Mouse (Mus musculus): ENCODE results near the gene Erh. TPM values are rescaled to one million over a fixed set of nuclear protein-coding genes. Genes with fewer than 3 reads are reported as not detected.

The Erh gene
- polyA plus RNA-seq, 1 experiment from 2014 or later = 188 TPM

DNA sequence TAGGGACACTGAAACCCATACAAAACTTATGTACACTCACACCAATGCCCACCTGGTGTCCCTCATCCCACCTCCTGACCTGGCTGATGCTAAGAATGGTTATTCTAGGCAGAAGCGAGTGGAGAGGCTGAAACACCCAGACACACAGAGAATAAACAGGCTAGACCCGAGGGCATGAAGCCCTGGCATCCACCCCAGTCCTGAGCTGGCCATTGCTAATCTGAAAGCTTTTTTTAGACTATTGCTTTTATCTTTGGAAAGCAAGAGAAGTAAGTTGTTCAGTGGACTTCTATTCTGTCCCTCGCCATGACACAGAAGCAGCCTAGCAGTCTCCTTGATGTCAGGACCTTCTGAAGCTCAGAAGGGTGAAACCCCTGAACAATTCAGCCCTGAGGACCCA, 34.2 kb downstream of the Erh start:
- Histone ChIP-seq H3K27ac (no peak overlapping the region), H3K4me2 (no peak overlapping the region), H3K4me3 (no peak overlapping the region), H3K4me1 (no peaks in the 10 kb centered on the region), H3K9ac (no peak overlapping the region), H3K27me3 (replicated peaks) (no peaks in the 10 kb centered on the region), H3K9me3 (replicated peaks) (no peaks in the 10 kb centered on the region), H3K36me3 (no peaks in the 10 kb centered on the region)
- ATAC-seq = no peak
- 52% methylated on average over 3 of the region's 3 CpGs for WGBS (ENCODE audit: insufficient replicate concordance)

DNA sequence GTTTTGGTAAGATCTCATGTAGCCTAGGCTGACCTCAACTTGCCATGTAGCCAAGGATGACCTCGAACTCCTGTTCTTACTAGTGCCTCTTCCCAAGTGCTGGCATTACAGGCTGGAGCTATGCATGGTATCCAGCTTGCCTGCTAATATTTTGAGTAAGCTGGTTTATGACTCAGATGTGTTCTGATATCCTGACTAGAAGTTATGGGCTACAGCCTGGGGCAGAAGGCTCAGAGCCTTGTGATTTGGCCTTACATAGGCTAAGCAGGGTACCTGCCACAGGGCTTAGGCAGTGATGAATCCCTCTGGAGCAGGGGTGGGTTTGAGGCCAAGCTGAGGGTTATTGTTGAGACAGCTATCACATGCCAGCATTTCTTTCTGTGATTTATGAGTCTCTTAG, 35.6 kb downstream of the Erh start:
- H3K4me3 ChIP-seq = no peak overlapping the region

GRCm38 (mm10) chr12:80604218-80604617, 39.9 kb downstream of the Erh start:
- ATAC-seq = no peak
- Histone ChIP-seq H3K27me3 (replicated peaks) (0 out of 2 replicates have a peak, but pooled peaks cover 4% of the 10 kb centered on the region), H3K36me3 (no peaks in the 10 kb centered on the region), H3K9ac (no peak overlapping the region), H3K27ac (no peak overlapping the region), H3K4me2 (no peak overlapping the region), H3K9me3 (replicated peaks) (no peaks in the 10 kb centered on the region), H3K4me1 (peaks cover 21% of the 10 kb centered on the region), H3K4me3 (no peak overlapping the region)
- WGBS (ENCODE audit: insufficient replicate concordance) = 87% methylated on average over 2 of the region's 2 CpGs

More for the DNA sequence above, 35.6 kb downstream of the Erh start:
- H3K9ac ChIP-seq = no peak overlapping the region
- 47% methylated on average over 1 of the region's 1 CpGs for WGBS (ENCODE audit: insufficient replicate concordance)
- no peak for ATAC-seq
- H3K36me3 ChIP-seq = no peaks in the 10 kb centered on the region
- H3K4me2 ChIP-seq = no peak overlapping the region
- no peaks in the 10 kb centered on the region for H3K27me3 ChIP-seq (replicated peaks)
- no peaks in the 10 kb centered on the region for H3K9me3 ChIP-seq (replicated peaks)
- peaks cover 4% of the 10 kb centered on the region; the same call in 1 of the 2 replicates for H3K4me1 ChIP-seq
- no peak overlapping the region for H3K27ac ChIP-seq

- Histone ChIP-seq H3K4me1 (peaks cover 21% of the 10 kb centered on the region), H3K36me3 (no peaks in the 10 kb centered on the region), H3K27me3 (replicated peaks) (0 out of 2 replicates have a peak, but pooled peaks cover 10% of the 10 kb centered on the region), H3K9ac (no peak overlapping the region), H3K9me3 (replicated peaks) (no peaks in the 10 kb centered on the region), H3K4me2 (no peak overlapping the region), H3K4me3 (no peak overlapping the region), H3K27ac (no peak overlapping the region)
- 15% methylated on average over 4 of the region's 4 CpGs for WGBS (ENCODE audit: insufficient replicate concordance)
- ATAC-seq = no peak
These were observed 40.6 kb downstream of the Erh start for GRCm38 (mm10) chr12:80603566-80603965.

DNA sequence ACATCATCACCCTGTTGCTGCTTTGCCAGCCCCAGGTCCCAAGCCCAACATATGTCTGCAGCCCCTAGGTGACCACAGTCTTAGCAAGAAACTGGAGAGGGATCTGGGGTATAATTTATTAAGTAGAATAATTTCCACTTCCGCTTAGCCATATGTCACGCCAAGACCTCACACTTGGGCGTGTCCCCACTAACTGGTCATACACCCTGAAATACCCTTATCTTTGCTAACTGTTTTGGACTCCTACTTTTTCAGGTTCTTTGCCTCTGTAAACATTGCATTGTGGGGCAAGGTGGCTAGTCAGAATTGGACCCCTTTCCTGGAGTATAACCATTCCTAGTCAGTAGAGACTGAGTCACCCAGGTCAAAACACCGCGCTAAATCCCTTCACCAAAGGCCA, 41.7 kb downstream of the Erh start:
- no peak overlapping the region for H3K9ac ChIP-seq
- no peaks in the 10 kb centered on the region for H3K36me3 ChIP-seq
- H3K4me3 ChIP-seq = no peak overlapping the region
- no peak for ATAC-seq
- no peak overlapping the region for H3K4me2 ChIP-seq
- H3K9me3 ChIP-seq (replicated peaks) = no peaks in the 10 kb centered on the region
- 0 out of 2 replicates have a peak, but pooled peaks cover 10% of the 10 kb centered on the region for H3K27me3 ChIP-seq (replicated peaks)
- WGBS (ENCODE audit: insufficient replicate concordance) = 72% methylated on average over 5 of the region's 5 CpGs
- no peak overlapping the region for H3K27ac ChIP-seq
- H3K4me1 ChIP-seq = peaks cover 21% of the 10 kb centered on the region

GRCm38 (mm10) chr12:80601597-80602269, 42.4 kb downstream of the Erh start:
- 0 out of 2 replicates have a peak, but pooled peaks cover 10% of the 10 kb centered on the region for H3K27me3 ChIP-seq (replicated peaks)
- no peaks in the 10 kb centered on the region for H3K9me3 ChIP-seq (replicated peaks)
- no peak overlapping the region for H3K4me2 ChIP-seq
- no peak for ATAC-seq
- H3K4me1 ChIP-seq = peaks cover 26% of the 10 kb centered on the region
- H3K27ac ChIP-seq = no peak overlapping the region
- no peaks in the 10 kb centered on the region for H3K36me3 ChIP-seq
- no peak overlapping the region for H3K4me3 ChIP-seq
- 67% methylated on average over 9 of the region's 9 CpGs for WGBS (ENCODE audit: insufficient replicate concordance)
- no peak overlapping the region for H3K9ac ChIP-seq

- ATAC-seq = no peak
- no peak overlapping the region for H3K4me2 ChIP-seq
- WGBS (ENCODE audit: insufficient replicate concordance) = 57% methylated on average over 6 of the region's 6 CpGs
- no peaks in the 10 kb centered on the region for H3K36me3 ChIP-seq
- no peak overlapping the region for H3K4me3 ChIP-seq
- 0 out of 2 replicates have a peak, but pooled peaks cover 10% of the 10 kb centered on the region for H3K27me3 ChIP-seq (replicated peaks)
- H3K27ac ChIP-seq = no peak overlapping the region
- peaks cover 53% of the 10 kb centered on the region for H3K4me1 ChIP-seq
- H3K9ac ChIP-seq = no peak overlapping the region
- no peaks in the 10 kb centered on the region for H3K9me3 ChIP-seq (replicated peaks)
These were observed 45.4 kb downstream of the Erh start for GRCm38 (mm10) chr12:80598756-80599155.

DNA sequence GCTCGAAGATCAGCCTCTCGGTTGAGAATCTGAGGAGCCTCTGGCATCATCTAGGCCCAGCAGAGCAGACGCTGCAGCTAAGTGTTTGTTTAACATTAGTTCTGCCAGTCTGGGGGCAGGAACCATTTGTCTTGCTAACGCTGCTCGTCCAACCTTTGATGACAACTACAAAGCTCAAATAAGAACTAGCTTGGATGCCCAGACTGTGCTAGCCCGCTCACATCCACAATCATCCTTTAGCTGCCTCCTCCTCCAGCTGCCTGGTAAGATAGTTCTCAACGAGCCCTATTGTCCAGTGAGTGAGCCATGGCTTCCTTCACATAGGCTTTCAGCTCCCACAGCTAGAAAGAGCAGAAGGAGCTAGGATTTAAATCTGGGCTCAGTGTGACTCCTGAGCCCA, 45.9 kb downstream of the Erh start:
- WGBS (ENCODE audit: insufficient replicate concordance) = 56% methylated on average over 7 of the region's 7 CpGs
- peaks cover 50% of the 10 kb centered on the region for H3K4me1 ChIP-seq

GRCm38 (mm10) chr12:80595968-80596367, 48.2 kb downstream of the Erh start:
- peak; percentile 45 for ATAC-seq
- peaks cover 35% of the 10 kb centered on the region for H3K4me1 ChIP-seq

More for the DNA sequence above, 45.9 kb downstream of the Erh start:
- no peak overlapping the region for H3K9ac ChIP-seq
- ATAC-seq = no peak
- H3K4me2 ChIP-seq = no peak overlapping the region
- H3K27ac ChIP-seq = no peak overlapping the region
- no peak overlapping the region for H3K4me3 ChIP-seq
- H3K9me3 ChIP-seq (replicated peaks) = no peaks in the 10 kb centered on the region
- peaks cover 10% of the 10 kb centered on the region; the same call in 1 of the 2 replicates for H3K27me3 ChIP-seq (replicated peaks)
- H3K36me3 ChIP-seq = no peaks in the 10 kb centered on the region

DNA sequence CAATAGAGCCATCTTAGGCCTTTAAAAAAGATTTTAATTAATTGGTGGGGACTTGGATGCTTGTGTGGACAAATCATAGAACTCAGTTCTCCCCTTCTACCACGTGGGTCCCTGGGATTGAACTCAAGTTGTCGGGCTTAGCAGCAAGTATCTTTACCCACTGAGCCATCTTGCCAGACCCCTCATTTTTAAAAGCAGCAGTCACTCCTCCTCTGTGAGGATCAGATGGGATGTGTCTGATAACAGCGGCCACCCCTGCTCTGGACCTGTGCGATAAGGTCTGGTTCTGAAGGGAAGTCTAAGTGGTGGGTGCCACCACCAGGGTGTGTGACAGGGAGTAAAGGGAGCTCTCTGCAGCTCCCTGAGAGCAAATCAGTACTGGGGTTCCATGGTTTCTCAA, 48.6 kb downstream of the Erh start:
- H3K9ac ChIP-seq = no peak overlapping the region
- peak; percentile 88 for ATAC-seq
- H3K4me3 ChIP-seq = no peak overlapping the region
- no peaks in the 10 kb centered on the region for H3K36me3 ChIP-seq
- no peak overlapping the region for H3K27ac ChIP-seq
- no peaks in the 10 kb centered on the region for H3K9me3 ChIP-seq (replicated peaks)
- H3K4me1 ChIP-seq = peaks cover 35% of the 10 kb centered on the region
- 46% methylated on average over 4 of the region's 4 CpGs for WGBS (ENCODE audit: insufficient replicate concordance)
- peak overlapping the region; percentile 1; the same call in 1 of the 2 replicates for H3K4me2 ChIP-seq
- peaks cover 18% of the 10 kb centered on the region; the same call in 1 of the 2 replicates for H3K27me3 ChIP-seq (replicated peaks)

More at GRCm38 (mm10) chr12:80595968-80596367, 48.2 kb downstream of the Erh start:
- Histone ChIP-seq H3K9me3 (replicated peaks) (no peaks in the 10 kb centered on the region), H3K4me2 (peak overlapping the region; percentile 1; the same call in 1 of the 2 replicates), H3K4me3 (no peak overlapping the region), H3K36me3 (no peaks in the 10 kb centered on the region), H3K9ac (no peak overlapping the region), H3K27ac (no peak overlapping the region), H3K27me3 (replicated peaks) (peaks cover 14% of the 10 kb centered on the region; the same call in 1 of the 2 replicates)
- 62% methylated on average over 4 of the region's 4 CpGs for WGBS (ENCODE audit: insufficient replicate concordance)

DNA sequence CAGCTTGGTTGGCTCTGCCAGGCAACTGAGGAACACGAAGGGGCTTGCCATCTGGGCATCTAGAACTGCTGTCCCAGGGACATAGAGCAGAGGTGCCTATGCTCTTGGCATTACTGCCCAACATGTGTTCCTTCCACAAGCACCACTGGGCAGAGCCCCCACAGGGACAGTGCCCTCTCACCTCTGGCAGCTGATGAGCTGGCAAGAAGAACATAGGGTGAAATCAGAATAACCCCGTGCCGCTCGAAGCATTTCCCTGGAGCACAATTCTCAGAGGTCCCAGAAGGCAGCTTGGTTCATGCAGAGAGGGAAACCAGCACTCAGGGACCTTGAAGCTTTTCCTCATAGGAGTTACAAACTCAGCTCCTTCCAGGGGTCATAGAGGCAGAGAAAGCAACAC, 49.4 kb downstream of the Erh start:
- Histone ChIP-seq H3K36me3 (no peaks in the 10 kb centered on the region), H3K4me3 (no peak overlapping the region), H3K4me2 (no peak overlapping the region), H3K4me1 (peaks cover 35% of the 10 kb centered on the region), H3K27ac (no peak overlapping the region), H3K9ac (no peak overlapping the region), H3K9me3 (replicated peaks) (no peaks in the 10 kb centered on the region), H3K27me3 (replicated peaks) (peaks cover 22% of the 10 kb centered on the region; the same call in 1 of the 2 replicates)
- 71% methylated on average over 4 of the region's 4 CpGs for WGBS (ENCODE audit: insufficient replicate concordance)
- no peak for ATAC-seq

- H3K9ac ChIP-seq = no peak overlapping the region
- H3K4me2 ChIP-seq = no peak overlapping the region
- H3K9me3 ChIP-seq (replicated peaks) = no peaks in the 10 kb centered on the region
- peaks cover 17% of the 10 kb centered on the region; the same call in 1 of the 2 replicates for H3K27me3 ChIP-seq (replicated peaks)
- peak; percentile 51; the same call in 1 of the 2 replicates for ATAC-seq
- peaks cover 35% of the 10 kb centered on the region for H3K4me1 ChIP-seq
- H3K36me3 ChIP-seq = no peaks in the 10 kb centered on the region
- no peak overlapping the region for H3K4me3 ChIP-seq
- no peak overlapping the region for H3K27ac ChIP-seq
- WGBS (ENCODE audit: insufficient replicate concordance) = 36% methylated on average over 4 of the region's 4 CpGs
These were observed 50.0 kb downstream of the Erh start for GRCm38 (mm10) chr12:80594141-80594540.
